Mouse (Mus musculus): ENCODE data around the gene Cdc6. TPM values are rescaled to one million over a fixed set of nuclear protein-coding genes. Genes with fewer than 3 reads are reported as not detected.

Cdc6 gene
- polyA plus RNA-seq, 1 experiment from 2014 or later: 12.3 TPM

DNA sequence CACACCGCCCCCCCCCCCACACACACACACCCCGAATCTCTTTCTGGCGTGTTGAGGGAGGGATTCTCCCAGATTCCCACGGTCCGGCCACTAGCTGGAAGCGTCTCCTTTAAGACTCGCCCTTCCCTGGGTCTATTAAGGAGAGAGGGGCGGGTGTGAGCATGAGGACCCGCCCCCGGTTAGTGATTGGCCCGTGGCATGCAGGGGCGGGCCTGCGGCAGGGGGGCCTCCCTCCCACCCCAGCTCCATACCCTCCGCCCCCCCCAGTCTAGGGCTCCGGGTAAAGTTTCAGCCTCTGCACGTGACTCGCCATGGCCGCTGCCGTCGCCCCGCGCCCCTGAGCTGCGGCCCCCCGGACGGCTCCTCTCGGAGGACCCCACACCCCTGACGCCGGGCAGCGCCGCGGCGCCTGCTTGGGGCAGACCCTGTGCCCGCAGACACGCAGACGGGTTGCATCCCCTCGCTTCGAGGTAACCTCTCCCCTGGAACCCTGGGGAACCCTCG lies 29.9 kb downstream of the Cdc6 start:
- Histone ChIP-seq H3K4me2 (ENCODE audit: low read length) (peak overlapping the region; percentile 98), H3K4me1 (replicated peaks; ENCODE audit: insufficient read depth, low read length) (peaks cover 66% of the 10 kb centered on the region), H3K9ac (ENCODE audit: low read depth, low read length) (peak overlapping the region; percentile 91), H3K27me3 (ENCODE audit: insufficient read depth, low read length) (no peaks in the 10 kb centered on the region), H3K4me3 (replicated peaks; ENCODE audit: low read depth, low read length) (peak overlapping the region; percentile 80), H3K27ac (peak overlapping the region; percentile 94), H3K36me3 (ENCODE audit: insufficient read depth, low read length) (no peaks in the 10 kb centered on the region), H3K9me3 (replicated peaks; ENCODE audit: low read length) (no peaks in the 10 kb centered on the region)
- ATAC-seq (replicated peaks; ENCODE audit: low FRiP score, low read depth) (peak; percentile 85), DNase-seq (ENCODE audit: low spot score) (peak; percentile 99)
- WGBS: under 1% methylated on average over 33 of the region's 38 CpGs
- TF ChIP-seq CTCF (IDR thresholded peaks at IDR 0.05; ENCODE audit: low read depth): no peak

DNA sequence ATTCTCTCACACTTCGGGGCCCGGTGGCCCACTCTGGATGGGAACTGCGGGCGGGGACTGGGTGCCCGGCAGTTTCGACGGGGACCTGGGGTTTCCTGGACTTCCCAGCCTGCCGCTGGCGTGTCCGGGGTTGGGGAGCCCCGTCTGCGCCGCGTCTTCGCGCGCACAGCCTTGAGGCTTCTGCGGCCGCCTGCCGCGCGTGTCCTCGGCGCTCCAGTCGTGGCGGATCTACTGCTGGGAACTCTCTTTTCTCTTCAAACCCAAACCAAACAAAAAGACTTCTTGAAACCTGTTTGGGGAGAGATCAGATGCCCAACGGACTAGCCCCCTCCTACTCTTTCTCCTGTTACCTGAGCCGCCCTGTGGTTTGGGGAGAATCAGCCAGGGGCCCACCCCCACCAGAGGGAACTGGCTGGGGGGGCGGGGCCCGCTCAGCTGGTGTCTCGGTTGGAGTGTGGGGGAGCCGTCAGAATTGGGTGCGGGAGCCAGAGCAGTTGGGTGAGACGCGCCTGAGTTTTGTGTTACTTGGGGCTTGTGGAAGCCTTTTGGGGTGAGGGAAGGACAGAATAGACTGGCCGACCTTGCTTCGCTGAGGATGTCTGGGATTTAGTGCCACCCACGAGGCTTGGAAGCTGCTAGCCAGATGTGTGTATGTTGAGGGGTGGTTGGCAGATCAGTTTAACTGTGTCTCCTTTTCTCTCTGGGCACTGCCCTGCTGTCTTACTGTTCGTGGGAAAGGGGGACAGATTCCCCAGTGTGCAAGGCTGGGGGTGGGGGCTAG lies 30.5 kb downstream of the Cdc6 start:
- Histone ChIP-seq H3K9ac (ENCODE audit: low read depth, low read length) (peak overlapping the region; percentile 91), H3K4me1 (replicated peaks; ENCODE audit: insufficient read depth, low read length) (peaks cover 66% of the 10 kb centered on the region), H3K27me3 (ENCODE audit: insufficient read depth, low read length) (no peaks in the 10 kb centered on the region), H3K27ac (peak overlapping the region; percentile 94), H3K36me3 (ENCODE audit: insufficient read depth, low read length) (no peaks in the 10 kb centered on the region), H3K4me2 (ENCODE audit: low read length) (peak overlapping the region; percentile 98), H3K4me3 (replicated peaks; ENCODE audit: low read depth, low read length) (peak overlapping the region; percentile 80), H3K9me3 (replicated peaks; ENCODE audit: low read length) (no peaks in the 10 kb centered on the region)
- under 1% methylated on average over 39 of the region's 39 CpGs for WGBS
- no peak for ATAC-seq (replicated peaks; ENCODE audit: low FRiP score, low read depth)
- peak; percentile 78 for DNase-seq (ENCODE audit: low spot score)
- no peak for TF ChIP-seq CTCF (IDR thresholded peaks at IDR 0.05; ENCODE audit: low read depth)

DNA sequence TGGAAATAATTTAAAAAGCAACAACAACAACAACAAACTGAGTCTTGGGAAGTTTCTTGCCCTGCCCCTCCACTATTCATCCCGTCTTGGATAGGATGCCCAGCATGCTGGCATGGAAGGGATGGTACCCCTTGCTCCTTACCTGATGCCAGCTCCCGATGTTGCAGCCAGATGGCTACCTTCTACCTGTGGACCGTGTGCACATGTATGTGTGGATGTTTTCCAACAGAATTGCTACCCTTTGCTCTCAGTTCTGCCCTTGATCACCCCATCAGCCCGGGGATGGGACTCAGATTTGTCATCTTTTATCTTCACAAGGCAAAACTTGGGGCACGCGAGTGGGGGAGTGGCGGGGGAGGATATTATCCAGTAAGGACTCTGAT lies 31.1 kb downstream of the Cdc6 start:
- Histone ChIP-seq H3K36me3 (ENCODE audit: insufficient read depth, low read length) (no peaks in the 10 kb centered on the region), H3K27ac (peak overlapping the region; percentile 94; the same call in 1 of the 2 replicates), H3K27me3 (ENCODE audit: insufficient read depth, low read length) (no peaks in the 10 kb centered on the region), H3K4me3 (replicated peaks; ENCODE audit: low read depth, low read length) (peak overlapping the region; percentile 80), H3K9me3 (replicated peaks; ENCODE audit: low read length) (no peaks in the 10 kb centered on the region), H3K4me2 (ENCODE audit: low read length) (peak overlapping the region; percentile 98), H3K4me1 (replicated peaks; ENCODE audit: insufficient read depth, low read length) (peaks cover 69% of the 10 kb centered on the region), H3K9ac (ENCODE audit: low read depth, low read length) (peak overlapping the region; percentile 91)
- DNase-seq (ENCODE audit: low spot score): no peak
- WGBS: 31% methylated on average over 7 of the region's 7 CpGs
- TF ChIP-seq CTCF (IDR thresholded peaks at IDR 0.05; ENCODE audit: low read depth): peak; percentile 15; the same call in 1 of the 2 replicates
- ATAC-seq (replicated peaks; ENCODE audit: low FRiP score, low read depth): no peak

DNA sequence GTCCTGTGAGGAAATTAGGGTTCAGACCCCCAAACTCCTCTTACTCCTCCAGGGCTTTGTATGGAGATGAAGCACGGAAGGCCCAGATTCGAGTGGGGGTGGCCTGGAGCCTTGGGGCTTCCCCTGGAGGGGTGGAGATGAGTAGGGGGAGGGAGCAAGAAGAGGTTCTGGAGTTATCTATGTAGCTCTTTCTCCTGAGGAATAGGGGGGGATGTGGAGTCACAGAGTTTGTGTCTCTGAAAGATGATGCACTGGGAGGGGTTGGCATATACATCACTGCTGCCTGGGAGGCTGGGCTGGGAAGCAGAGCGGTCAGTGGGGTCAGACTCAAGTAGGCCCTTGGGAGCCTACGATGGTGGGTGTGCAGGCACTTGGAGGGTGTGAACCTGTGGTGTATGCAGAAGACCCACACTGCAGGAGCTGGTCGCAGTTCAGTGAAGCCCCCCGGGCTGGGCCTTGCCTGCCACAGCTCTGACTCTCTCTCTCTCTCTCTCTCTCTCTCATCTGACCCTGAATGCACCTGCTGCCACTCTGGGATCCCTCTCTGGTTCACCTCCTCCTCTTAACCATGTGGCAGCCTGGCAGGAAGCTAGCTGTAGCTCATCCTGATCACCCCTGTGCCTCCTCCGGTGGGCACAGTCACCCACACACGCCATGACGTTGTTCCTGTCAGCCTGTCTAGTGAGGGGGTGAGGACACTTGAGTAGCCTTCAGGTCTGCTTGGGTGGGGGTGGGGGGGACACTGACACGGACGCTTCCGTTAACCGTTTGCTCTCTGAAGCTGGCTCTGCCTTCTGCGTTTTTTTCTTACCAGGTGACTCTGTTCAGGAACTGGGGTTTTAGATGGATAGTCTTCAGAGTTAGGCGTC lies 31.7 kb downstream of the Cdc6 start:
- peak overlapping the region; percentile 80; the same call in 1 of the 2 replicates for H3K4me3 ChIP-seq (replicated peaks; ENCODE audit: low read depth, low read length)
- H3K36me3 ChIP-seq (ENCODE audit: insufficient read depth, low read length): no peaks in the 10 kb centered on the region
- H3K4me1 ChIP-seq (replicated peaks; ENCODE audit: insufficient read depth, low read length): peaks cover 75% of the 10 kb centered on the region
- no peaks in the 10 kb centered on the region for H3K27me3 ChIP-seq (ENCODE audit: insufficient read depth, low read length)
- ATAC-seq (replicated peaks; ENCODE audit: low FRiP score, low read depth): no peak
- 0 out of 2 replicates have a peak overlapping the region, but pooled peaks have one; percentile 98 for H3K27ac ChIP-seq
- H3K4me2 ChIP-seq (ENCODE audit: low read length): peak overlapping the region; percentile 98
- no peak for TF ChIP-seq CTCF (IDR thresholded peaks at IDR 0.05; ENCODE audit: low read depth)
- 29% methylated on average over 15 of the region's 15 CpGs for WGBS
- DNase-seq (ENCODE audit: low spot score): peak; percentile 17
- H3K9ac ChIP-seq (ENCODE audit: low read depth, low read length): peak overlapping the region; percentile 91
- H3K9me3 ChIP-seq (replicated peaks; ENCODE audit: low read length): no peaks in the 10 kb centered on the region

DNA sequence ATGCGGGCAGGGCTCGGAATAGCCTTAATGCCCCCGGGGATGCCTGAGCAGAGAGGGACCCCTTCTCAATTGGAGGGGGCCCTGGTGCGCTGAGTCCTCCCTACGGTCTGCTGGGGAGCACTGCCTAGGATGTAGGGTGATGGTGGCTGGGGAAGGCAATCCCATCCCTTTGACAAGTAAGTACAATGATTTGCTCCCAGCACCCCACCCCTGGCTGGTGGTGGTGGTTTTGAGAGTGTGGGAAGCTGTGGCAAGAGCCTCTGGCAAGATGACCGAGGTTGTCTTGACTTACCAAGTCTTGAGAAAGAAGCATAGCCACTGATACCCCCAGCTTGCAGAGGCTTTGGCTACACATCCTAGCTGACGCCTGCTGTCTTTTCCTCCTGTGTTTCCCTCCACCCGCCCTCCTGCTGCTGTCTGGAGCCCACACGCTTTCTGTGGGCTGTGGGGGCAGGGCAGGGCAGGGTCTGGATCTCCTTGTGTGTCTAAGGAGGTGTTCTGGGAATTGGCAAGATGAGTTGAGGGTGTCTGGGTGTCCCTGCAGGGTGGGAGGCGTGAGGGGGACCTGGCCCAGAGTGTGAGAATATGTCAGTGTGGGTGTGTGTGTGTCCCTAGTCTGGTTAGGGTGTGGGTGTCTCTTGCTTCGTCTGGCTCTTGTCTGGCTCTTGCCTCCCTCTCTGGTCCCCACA lies 32.5 kb downstream of the Cdc6 start:
- TF ChIP-seq CTCF (IDR thresholded peaks at IDR 0.05; ENCODE audit: low read depth): no peak
- DNase-seq (ENCODE audit: low spot score) (peak; percentile 2), ATAC-seq (replicated peaks; ENCODE audit: low FRiP score, low read depth) (no peak)
- WGBS: 42% methylated on average over 11 of the region's 11 CpGs
- Histone ChIP-seq H3K4me3 (replicated peaks; ENCODE audit: low read depth, low read length) (peak overlapping the region; percentile 80; the same call in 1 of the 2 replicates), H3K4me1 (replicated peaks; ENCODE audit: insufficient read depth, low read length) (peaks cover 80% of the 10 kb centered on the region), H3K27ac (peak overlapping the region; percentile 98), H3K4me2 (ENCODE audit: low read length) (peak overlapping the region; percentile 98), H3K9me3 (replicated peaks; ENCODE audit: low read length) (no peaks in the 10 kb centered on the region), H3K9ac (ENCODE audit: low read depth, low read length) (peak overlapping the region; percentile 42; the same call in 1 of the 2 replicates), H3K27me3 (ENCODE audit: insufficient read depth, low read length) (no peaks in the 10 kb centered on the region), H3K36me3 (ENCODE audit: insufficient read depth, low read length) (no peaks in the 10 kb centered on the region)
